Mouse (Mus musculus) CD8-positive naive resting alpha-beta T cell, adult 2 months (primary cell): Measurements from ENCODE around the gene Man2a2.
A peak's percentile ranks its signal among the peaks of the same experiment; 100 is the strongest.
"Not testable (repeated sequence)": the region's sequence is repeated elsewhere in the genome, so short reads cannot be mapped to it uniquely, and the experiment has no call there.

Experiments
- DNase-seq, 2 experiments: peaks; one replicate each; pipeline ENCODE4 v3.0.0; 2022; ENCODE audit warnings: low read depth in 2 of 2, low spot score in 2 of 2

Gene Man2a2

DNA sequence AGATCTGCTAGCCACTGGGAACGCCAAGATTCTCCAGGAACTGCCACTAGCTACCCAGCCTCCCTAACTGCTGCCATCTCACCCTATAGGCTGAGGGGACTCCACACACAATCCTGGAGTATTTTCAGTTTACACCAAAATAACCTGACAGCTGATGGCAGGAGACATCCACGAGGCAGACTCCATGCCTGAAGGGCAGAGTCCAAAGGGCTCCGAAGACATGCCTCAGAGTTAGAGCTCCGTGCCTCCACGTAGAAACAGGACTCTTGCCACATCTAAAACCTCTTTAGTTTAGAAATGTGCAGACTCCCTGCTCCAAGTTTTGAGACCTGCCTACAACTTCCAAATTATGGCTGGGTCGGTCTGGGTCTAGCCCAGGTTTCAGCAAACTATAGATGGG, 29.4 kb upstream of the Man2a2 start:
- DNase-seq = no peak

GRCm38 (mm10) chr7:80400099-80400498, 28.9 kb upstream of the Man2a2 start:
- DNase-seq = no peak

- no peak for DNase-seq
These were observed 27.7 kb upstream of the Man2a2 start for GRCm38 (mm10) chr7:80398654-80399444.

DNA sequence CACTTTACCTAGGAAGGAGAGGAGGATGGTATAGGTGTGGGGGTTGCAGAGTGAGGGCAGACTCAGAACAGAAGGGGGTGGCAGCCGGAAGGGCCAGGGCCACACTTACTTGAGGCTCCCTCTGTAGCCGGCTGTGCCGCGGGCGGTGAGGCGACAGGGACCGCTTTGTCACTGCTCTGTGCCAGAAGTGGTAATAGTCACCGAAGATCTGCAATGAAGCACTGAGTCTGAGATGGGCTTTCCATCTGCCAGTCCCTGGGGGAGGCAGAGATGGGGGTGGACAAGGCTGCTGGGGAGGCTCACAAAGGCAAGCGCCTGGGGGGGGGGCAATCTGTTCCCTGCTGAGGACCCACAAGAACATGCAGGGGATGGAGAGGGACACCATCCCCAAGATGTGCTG, 26.8 kb upstream of the Man2a2 start:
- DNase-seq = no peak

DNA sequence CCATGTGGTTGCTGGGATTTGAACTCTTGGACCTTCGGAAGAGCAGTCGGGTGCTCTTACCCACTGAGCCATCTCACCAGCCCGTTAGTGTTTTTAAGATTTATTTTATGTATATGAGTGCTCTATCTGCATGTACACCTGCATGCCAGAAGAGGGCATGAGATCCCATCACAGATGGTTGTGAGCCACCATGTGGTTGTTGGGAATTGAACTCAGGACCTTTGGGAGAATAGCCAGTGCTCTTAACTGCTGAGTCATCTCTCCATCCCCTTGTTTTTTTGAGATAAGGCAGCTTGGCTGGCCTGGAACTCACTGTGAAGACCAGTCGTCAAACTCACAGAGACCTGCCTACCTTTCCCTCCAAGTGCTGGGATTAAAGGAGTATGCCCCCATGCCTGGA, 25.3 kb upstream of the Man2a2 start:
- not testable (repeated sequence) for DNase-seq

- no peak for DNase-seq
These were observed 23.4 kb upstream of the Man2a2 start for GRCm38 (mm10) chr7:80394600-80394999.

- DNase-seq = no peak
These were observed 20.9 kb upstream of the Man2a2 start for GRCm38 (mm10) chr7:80392119-80392518.

DNA sequence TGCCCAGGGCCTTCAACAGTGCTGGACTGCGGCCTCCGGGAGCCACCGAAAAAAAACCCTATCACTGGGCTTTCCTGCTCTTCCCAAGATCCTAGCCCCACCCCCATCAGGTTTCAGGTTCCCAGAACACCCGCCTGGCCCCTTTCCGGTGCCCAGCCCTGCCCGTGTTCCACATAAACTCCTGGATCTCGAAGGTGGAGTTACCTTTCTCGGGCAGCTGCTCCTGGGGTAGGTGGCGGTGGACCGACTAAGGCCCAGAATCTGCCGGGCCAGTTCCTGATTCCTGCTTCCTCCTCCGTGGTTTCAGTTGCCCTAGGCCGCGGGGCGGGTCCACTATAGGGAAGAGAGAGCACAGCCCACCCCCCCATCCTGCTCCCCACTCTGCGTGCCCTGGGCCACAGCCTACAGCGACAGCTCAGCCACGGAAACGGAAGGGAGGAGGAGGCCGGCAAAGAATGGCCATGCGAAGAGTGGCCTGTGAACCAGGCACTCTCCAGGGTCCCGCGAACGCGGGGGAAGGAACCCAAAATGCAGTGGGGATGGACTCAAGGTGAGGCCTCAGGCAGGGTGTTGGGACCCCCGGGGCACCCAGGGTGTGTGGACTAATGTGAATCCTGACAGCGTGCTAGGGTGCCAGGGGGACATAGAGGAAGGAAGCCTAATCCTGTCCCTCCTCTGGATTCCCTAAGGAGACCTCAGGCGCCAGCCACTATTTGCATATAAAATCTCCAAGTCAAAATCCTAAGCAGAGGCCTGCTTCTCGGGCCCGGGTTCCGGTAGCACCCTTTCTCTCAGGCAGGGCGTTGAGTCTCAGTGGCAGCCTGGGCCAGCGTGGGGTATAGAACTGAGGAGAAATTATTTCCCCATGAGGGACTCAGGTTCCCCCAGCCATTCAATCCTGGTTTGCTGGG, 16.7 kb upstream of the Man2a2 start, which contains the start of gene Fes:
Gene Fes (minus strand): TSS at position 314 of the 911 bp plus-strand sequence.
- DNase-seq = no peak

- no peak for DNase-seq
These were observed 16.0 kb upstream of the Man2a2 start for GRCm38 (mm10) chr7:80387033-80387632.

GRCm38 (mm10) chr7:80386235-80386930, 15.2 kb upstream of the Man2a2 start:
- DNase-seq = peak; percentile 79 to 81

DNA sequence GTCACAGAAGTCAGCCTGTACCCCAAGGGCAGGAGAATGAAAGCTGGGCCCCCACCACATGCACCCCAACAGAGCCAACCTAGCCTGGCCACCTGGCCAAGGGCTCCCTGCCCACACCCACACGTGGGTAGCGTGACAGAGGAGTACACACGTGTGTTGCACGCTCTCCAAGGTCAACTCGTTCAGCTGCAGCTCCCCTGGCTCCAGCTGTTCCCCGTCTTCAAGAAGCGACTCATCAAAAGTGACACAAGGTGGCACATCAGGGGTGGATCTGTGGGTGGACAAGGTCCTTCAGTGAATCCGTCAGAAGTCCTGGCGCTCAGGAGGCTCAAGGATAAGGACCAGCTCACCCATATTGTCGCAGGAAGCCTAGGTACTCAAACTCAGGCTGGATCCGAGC, 11.7 kb upstream of the Man2a2 start:
- no peak for DNase-seq

DNA sequence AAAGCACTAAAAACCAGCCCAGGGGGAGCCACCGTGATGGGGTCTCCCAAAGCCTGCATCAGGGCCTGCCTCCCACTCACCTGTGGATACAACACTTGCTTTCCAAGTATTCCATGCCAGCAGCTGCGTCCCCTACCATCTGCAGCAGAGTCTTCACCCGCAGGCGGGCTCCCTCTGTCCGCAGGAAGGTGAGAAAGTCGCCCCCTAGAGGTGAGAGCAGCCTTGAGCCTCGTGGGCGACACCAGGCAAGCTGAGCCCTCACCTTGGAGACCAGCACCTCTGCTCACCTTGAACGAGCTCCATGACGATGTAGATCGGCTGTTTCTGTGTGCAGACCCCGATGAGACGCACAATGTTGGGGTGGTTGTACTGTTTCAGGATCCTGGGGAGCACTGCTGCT, 8.4 kb upstream of the Man2a2 start:
- peak; percentile 49 to 56 for DNase-seq

DNA sequence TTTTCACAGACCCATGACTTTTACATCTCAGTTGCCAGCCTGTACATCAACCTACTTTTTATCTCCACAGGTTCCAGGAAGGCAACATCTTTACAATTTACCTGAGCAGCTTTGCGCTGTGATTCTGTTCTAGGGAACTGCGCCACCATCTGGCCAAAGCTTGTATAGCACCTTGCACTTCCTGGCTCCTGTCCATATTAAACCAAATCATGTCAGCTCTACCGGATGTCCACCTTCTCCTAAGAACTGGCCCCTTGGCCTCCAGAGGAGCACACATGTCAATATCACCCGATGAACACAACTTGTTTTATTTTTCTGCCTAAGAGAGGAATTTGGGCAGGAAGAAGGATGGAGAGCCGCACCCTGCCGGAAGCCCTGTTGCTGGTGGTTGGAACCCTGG, 6.3 kb upstream of the Man2a2 start:
- DNase-seq = peak; percentile 78 to 82

DNA sequence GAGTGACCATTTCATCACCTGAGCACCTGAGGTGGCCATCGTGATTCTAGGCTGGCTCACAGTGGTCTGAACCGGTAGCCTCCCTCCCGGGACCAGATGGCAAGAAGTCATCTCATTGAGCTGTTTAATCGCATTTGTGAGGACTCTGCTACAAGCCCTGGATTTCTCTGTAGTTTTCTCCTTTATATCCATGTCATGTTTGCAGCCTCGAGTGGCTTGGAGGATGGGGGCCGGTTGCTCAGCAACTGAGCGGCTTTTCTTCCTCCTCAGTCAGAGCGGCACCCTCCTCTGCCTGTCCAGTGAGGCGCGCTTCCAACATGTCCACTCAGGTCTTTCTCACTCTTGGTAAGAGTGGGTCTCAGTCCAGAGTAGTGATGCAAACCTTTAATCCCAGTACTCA, 5.0 kb upstream of the Man2a2 start:
- DNase-seq = no peak

GRCm38 (mm10) chr7:80375376-80376039, 4.3 kb upstream of the Man2a2 start:
- DNase-seq = no peak

DNA sequence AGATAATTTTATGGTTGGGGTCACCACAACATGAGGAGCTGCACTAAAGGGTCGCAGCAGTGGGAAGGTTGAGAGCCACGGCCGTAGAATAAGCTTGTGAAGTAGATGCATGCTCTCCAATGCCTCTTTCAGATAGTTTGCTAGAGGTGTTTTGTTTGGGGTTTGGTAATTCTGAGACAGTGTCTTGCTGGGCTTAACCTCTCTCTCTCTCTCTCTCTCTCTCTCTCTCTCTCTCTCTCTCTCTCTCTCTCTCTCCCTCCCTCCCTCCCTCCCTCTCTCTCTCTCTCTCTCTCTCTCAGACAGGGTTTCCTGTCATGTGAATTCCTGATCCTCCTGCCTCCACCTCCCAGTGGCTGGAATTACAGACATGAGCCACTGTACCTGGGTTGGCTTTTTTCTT, 3.6 kb upstream of the Man2a2 start:
- no peak for DNase-seq

DNA sequence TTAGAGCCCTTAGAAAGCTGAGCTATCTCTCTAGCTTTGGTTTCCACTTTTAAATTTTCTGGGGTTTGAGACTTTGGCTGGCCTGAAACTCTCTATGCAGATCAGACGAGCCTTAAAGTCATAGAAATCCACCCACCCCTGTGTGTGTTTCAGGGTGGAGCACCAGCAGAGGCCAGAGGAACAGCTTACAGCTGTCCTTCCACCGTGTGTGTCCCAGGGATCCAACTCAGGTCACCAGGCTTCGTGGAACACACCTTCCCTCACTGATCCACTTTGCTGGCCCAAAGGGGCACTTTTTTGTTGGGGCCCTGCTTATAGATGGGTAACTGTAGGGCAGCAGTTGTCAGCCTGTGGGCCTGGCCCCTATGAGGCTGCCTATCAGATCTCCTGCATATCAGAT, 3.1 kb upstream of the Man2a2 start:
- DNase-seq = no peak

- no peak for DNase-seq
These were observed 2.7 kb upstream of the Man2a2 start for GRCm38 (mm10) chr7:80373850-80374249.

- no peak for DNase-seq
These were observed 2.2 kb upstream of the Man2a2 start for GRCm38 (mm10) chr7:80373352-80373751.

DNA sequence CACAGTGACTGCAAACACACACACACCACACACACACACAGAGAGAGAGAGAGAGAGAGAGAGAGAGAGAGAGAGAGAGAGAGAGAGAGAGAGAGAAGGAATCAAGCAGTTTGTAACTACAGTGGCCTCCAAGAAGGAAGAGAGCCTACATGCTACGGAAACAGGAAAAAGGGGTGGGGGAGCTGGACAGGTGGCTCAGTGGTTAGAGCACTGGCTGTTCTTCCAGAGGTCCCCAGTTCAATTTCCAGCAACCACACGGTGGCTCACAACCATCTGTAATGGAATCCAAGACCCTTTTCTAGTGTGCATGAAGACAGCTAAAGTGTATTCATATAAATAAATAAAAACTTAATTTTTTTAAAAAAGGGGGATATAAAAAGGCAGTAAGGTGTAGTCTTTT, 1.5 kb upstream of the Man2a2 start:
- DNase-seq = no peak

GRCm38 (mm10) chr7:80372166-80372565, 991 bp upstream of the Man2a2 start:
- no peak for DNase-seq
